ENCODE assay signal across 8 mouse cellular contexts in the genomic region with DNA sequence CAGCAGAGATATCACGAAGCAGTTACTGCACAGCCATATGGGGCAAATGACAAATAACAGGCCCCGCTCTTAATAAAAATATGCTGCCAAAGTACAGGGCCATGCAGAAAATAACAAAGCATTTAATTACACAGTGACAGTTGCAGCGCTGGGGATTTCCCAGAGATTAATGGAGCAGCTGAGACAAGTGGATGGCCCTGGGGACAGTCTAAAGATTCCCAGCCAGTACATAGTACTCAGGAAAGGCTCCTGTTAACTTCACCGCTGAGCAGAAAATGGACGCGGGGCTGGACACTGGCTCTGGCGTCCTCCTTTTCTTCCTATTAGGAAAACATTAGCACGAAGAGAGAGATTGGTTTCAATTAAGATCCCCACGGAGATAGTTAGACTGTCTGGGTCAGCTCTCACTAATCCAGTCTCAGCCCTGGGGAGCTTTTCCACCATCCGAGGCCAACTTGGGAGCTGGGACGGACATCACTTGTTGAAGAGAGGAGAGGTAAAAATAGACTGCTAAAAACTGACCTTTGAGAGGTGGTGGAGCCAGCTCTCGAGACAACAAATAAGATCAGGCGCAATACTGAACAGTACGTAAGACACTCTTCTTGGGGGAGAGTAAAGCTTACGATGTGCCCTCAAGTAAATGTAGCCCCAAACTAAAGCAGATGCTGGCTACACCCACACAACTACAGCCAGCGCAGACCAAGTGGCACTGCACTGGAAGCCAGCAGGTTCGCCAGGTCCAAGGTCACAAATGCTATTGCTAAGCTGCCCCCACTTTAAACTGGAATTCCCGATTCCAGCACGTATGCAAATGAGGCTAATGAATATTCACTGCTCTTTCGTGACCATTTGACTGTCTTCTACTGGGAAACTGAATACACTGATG. TPM values are rescaled to one million over a fixed set of nuclear protein-coding genes. Genes with fewer than 3 reads are reported as not detected.
A peak's percentile ranks its signal among the peaks of the same experiment; 100 is the strongest.
DNase-seq lines count a peak whose midpoint lies in the region; ATAC-seq lines count a peak whose summit lies in the region.

No protein-coding gene starts in this region.

- H3K9me3 ChIP-seq in embryonic facial prominence, embryonic 11.5 days (replicated peaks; ENCODE audit: control insufficient read depth, low read length): no peaks in the 10 kb centered on the region
- no peaks in the 10 kb centered on the region for H3K9me3 ChIP-seq in limb, embryonic 15.5 days

- no peak overlapping the region for H3K27ac ChIP-seq in embryonic facial prominence, embryonic 11.5 days (replicated peaks; ENCODE audit: low read depth, low read length)
- peak overlapping the region; percentile 47 for H3K27ac ChIP-seq in limb, embryonic 15.5 days

- 35% methylated on average over 20 of the region's 20 CpGs for WGBS in embryonic facial prominence, embryonic 11.5 days
- WGBS in limb, embryonic 15.5 days: 44% methylated on average over 20 of the region's 20 CpGs

- H3K4me1 ChIP-seq in embryonic facial prominence, embryonic 11.5 days (ENCODE audit: control insufficient read depth, insufficient read depth, low read length): no peaks in the 10 kb centered on the region
- H3K4me1 ChIP-seq in limb, embryonic 15.5 days: peaks cover 9% of the 10 kb centered on the region

- no peaks in the 10 kb centered on the region for H3K27me3 ChIP-seq in embryonic facial prominence, embryonic 11.5 days (ENCODE audit: control insufficient read depth, insufficient read depth, low read length)
- H3K27me3 ChIP-seq in limb, embryonic 15.5 days: no peaks in the 10 kb centered on the region

- no peak overlapping the region for H3K4me2 ChIP-seq in embryonic facial prominence, embryonic 11.5 days (ENCODE audit: low read depth, low read length)
- H3K4me2 ChIP-seq in limb, embryonic 15.5 days: no peak overlapping the region

- peak; percentile 74; the same call in 1 of the 2 replicates for ATAC-seq in embryonic facial prominence, embryonic 11.5 days (replicated peaks; ENCODE audit: insufficient number of reproducible peaks, low FRiP score, low TSS enrichment, low read depth)
- ATAC-seq in limb, embryonic 15.5 days (ENCODE audit: insufficient number of reproducible peaks, low FRiP score, low TSS enrichment, low read depth): 0 out of 2 replicates have a peak, but pooled peaks have one; percentile 53
- no peak for ATAC-seq in CD4-positive, CD25-positive, alpha-beta regulatory T cell, adult 4 months

- intact Hi-C loops in heart, postnatal 25 days (cut with DNase I): loop anchor here (2.0 kb wide), 1 partner anchor 37 kb away; no protein-coding TSS in a partner anchor
- intact Hi-C loops in heart, postnatal 36 days (cut with DNase I): loop anchor here (2.0 kb wide), 1 partner anchor 37 kb away; no protein-coding TSS in a partner anchor

- H3K36me3 ChIP-seq in embryonic facial prominence, embryonic 11.5 days (replicated peaks; ENCODE audit: control insufficient read depth, insufficient read depth, low read depth, low read length): no peaks in the 10 kb centered on the region
- no peaks in the 10 kb centered on the region for H3K36me3 ChIP-seq in limb, embryonic 15.5 days

- H3K4me3 ChIP-seq in embryonic facial prominence, embryonic 11.5 days (ENCODE audit: low read depth, low read length): no peak overlapping the region
- H3K4me3 ChIP-seq in limb, embryonic 15.5 days: no peak overlapping the region

- peak; percentile 92 for DNase-seq in heart, adult 11 months
- no peak for DNase-seq in heart, postnatal 25 days (ENCODE audit: low spot score)
- no peak for DNase-seq in embryonic facial prominence, embryonic 11.5 days (ENCODE audit: low spot score)
- DNase-seq in heart, postnatal 36 days: peak; percentile 20 to 42
- no peak for DNase-seq in cerebellum, adult 9-11 months
- no peak for DNase-seq in right cerebral cortex, postnatal 4 days

- no peak overlapping the region for H3K9ac ChIP-seq in embryonic facial prominence, embryonic 11.5 days (replicated peaks; ENCODE audit: low read length)
- H3K9ac ChIP-seq in limb, embryonic 15.5 days: no peak overlapping the region

RNA-seq across cellular contexts. Expression of a gene that starts 34.5 kb away (rescaled TPM):
- 1 to 10 TPM; 3.5 to 4.8 TPM for total RNA-seq in heart, postnatal 25 days (2021)
- 7.6 and 8.3 TPM in 2 replicates for polyA plus RNA-seq in embryonic facial prominence, embryonic 11.5 days (2014; fragmentation: Nextera tagmentation; extraction: Ambion mirVana)
- total RNA-seq in heart, postnatal 36 days (2021): 1 to 10 TPM; 3.6 to 4.1 TPM
- polyA plus RNA-seq in limb, embryonic 15.5 days (2015; fragmentation: Nextera tagmentation; extraction: Ambion mirVana): 34.6 and 39.4 TPM in 2 replicates
- not detected for polyA plus RNA-seq in CD4-positive, CD25-positive, alpha-beta regulatory T cell, adult 4 months (2017; shearing (Covaris generic))

Comparison
In these comparisons a context has a peak if more than half of its experiments do, and no peak if none do; other contexts are left out.
1. DNase-seq: peak in heart, adult 11 months (single experiment) and heart, postnatal 36 days (2 of 2); none in heart, postnatal 25 days (single experiment), embryonic facial prominence, embryonic 11.5 days (single experiment), cerebellum, adult 9-11 months (single experiment) and right cerebral cortex, postnatal 4 days (single experiment).